Comparison of ENCODE assay signal across 17 mouse cellular contexts in the genomic region with DNA sequence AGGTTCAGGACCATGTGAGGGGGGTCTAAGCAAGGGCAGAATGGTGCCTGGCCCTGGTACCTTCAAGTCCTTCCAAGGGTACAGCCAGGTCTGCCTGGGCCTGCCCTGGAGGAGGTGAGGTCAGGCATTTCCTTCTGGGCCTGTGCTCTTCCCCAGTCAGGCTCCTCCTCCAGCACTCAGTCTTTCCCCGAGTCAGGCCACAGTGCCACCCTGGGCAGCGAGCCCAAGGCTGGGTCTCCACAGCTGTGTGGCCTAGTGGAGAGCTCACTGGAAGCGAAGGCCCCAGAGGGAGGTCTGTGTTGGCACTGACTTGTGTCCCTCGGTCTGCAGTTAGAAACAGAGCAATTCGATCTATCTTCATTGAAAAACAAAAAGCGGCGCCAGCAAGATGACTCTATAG.
A peak's percentile ranks its signal among the peaks of the same experiment; 100 is the strongest.
DNase-seq lines count a peak whose midpoint lies in the region; ATAC-seq lines count a peak whose summit lies in the region.
"Had no signal": no experiment of that assay in that cellular context is flagged by ENCODE, and none has a peak within 500 bp of the region (broad histone marks: within the 10 kb centered on the region; RNA-seq: fewer than 3 reads in every experiment).

No protein-coding gene starts in this region.

- peak; percentile 35; the same call in 1 of the 2 replicates for ATAC-seq in common myeloid progenitor, adult 5-6 weeks (replicated peaks; ENCODE audit: low read depth, poor library complexity, severe bottlenecking)
- ATAC-seq: CD4-positive, CD25-positive, alpha-beta regulatory T cell, adult 4 months; forebrain, embryonic 13.5 days; forebrain, postnatal 0 days; intestine, embryonic 16.5 days had no signal

- DNase-seq in adrenal gland, postnatal 36 days = peak; percentile 42 to 44
- DNase-seq in adrenal gland, adult 8-10 months = no peak
- peak; percentile 26 for DNase-seq in ovary, adult 18-20 months (ENCODE audit: low spot score)
- no peak for DNase-seq in ovary, postnatal 14 days (ENCODE audit: low spot score)
- no peak for DNase-seq in retina, postnatal 1 day
- DNase-seq: B cell, adult 2 months; cerebellum, adult 18-20 months; cerebellum, adult 9-11 months; cerebellum, postnatal 36 days; forebrain, postnatal 0 days; heart, adult 2 months; heart, postnatal 14 days; kidney, adult 2 months had no signal

Comparison
In these comparisons a context has a peak if more than half of its experiments do, and no peak if none do; other contexts are left out.
1. DNase-seq: peak in adrenal gland, postnatal 36 days (2 of 2) and ovary, adult 18-20 months (single experiment); none in adrenal gland, adult 8-10 months (single experiment), ovary, postnatal 14 days (single experiment) and retina, postnatal 1 day (single experiment).